Mouse (Mus musculus): Measurements from ENCODE around the gene Fas.

DNA sequence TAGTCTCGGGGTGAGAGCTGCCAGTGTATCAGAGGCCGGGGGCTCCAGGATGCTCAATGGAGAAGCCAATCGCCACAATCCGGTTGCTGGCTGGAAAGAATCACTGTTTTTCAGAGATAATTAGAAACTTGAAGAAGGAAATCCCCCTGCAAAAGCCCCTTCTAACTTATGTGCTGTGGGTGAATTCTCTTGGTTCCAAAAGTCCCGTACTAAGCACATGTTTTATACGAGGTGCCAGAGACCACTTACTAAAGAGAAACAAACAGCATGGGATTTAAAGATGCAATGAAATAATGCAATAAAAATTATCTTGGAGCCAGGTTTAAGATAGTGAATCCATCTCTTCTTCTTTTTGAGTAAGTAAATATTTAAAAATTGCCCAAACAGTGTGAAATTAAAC, 5.0 kb downstream of the Fas start:
- TF ChIP-seq GATA1 (IDR thresholded peaks at IDR 0.05; ENCODE audit: low read length), result no peak
- no peak for TF ChIP-seq TAL1 (IDR thresholded peaks at IDR 0.05; ENCODE audit: low read length)
